Mouse (Mus musculus): ENCODE measurements around the gene Lpcat3.

GRCm38 (mm10) chr6:124661156-124661806 lies 1.5 kb upstream of the Lpcat3 start:
- no peak for TF ChIP-seq CTCF (IDR thresholded peaks at IDR 0.05; ENCODE audit: low read depth, low read length)
- no peak for TF ChIP-seq POLR2AphosphoS5 (IDR thresholded peaks at IDR 0.05; ENCODE audit: insufficient replicate concordance, low read depth, low read length)
- no peak for TF ChIP-seq GATA1 (IDR thresholded peaks at IDR 0.05; ENCODE audit: borderline replicate concordance, low read length)
- TF ChIP-seq TAL1 (conservative IDR thresholded peaks at IDR 0.05; ENCODE audit: low read depth, low read length), result no peak
- TF ChIP-seq GATA2 (IDR thresholded peaks at IDR 0.05; ENCODE audit: borderline replicate concordance, low read depth, low read length), result no peak
